Mouse (Mus musculus): ENCODE data around the gene Rnf182.

Rnf182 gene

GRCm38 (mm10) chr13:43612040-43612439 is 3.5 kb upstream of the Rnf182 start:
- no peak for DNase-seq (ENCODE audit: low spot score in 2 of 2)

GRCm38 (mm10) chr13:43614667-43615066 is 843 bp upstream of the Rnf182 start:
- DNase-seq (ENCODE audit: low spot score in 2 of 2): no peak

GRCm38 (mm10) chr13:43615194-43615576 is 325 bp upstream of the Rnf182 start:
- DNase-seq (ENCODE audit: low spot score in 2 of 2): no peak

- DNase-seq (ENCODE audit: low spot score in 2 of 2): no peak
These were observed 1.0 kb downstream of the Rnf182 start for GRCm38 (mm10) chr13:43616551-43616950.

DNA sequence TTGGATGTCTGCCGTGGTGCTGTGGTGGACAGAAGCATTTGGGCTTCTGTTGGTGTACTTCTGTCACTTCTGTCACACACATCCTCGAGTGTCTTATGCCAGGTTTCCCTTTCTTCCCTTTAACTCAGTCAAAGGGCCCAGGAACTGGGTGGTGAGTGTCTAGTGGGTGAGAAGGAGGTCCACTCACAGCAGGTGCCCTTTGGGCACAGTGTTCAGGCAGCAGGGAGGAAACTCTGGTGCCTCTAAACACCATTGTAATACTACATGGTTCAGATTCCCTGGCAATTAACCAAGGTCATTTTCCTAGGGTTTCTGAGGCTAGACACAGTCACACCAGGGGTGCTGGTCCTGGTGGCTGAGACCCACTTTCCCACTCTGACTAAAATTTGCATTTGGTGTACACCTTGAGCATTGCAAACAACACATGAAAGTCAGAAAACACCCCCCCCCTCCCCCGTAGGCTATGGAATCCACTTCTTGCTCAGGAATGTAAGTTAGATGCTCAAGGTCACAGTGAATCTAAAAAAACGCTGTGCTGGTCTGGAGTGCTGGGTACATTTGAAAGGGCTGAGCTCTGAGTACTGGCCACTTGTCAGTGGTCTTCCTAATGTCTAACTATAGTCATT is 4.2 kb downstream of the Rnf182 start:
- no peak for DNase-seq (ENCODE audit: low spot score in 2 of 2)

DNA sequence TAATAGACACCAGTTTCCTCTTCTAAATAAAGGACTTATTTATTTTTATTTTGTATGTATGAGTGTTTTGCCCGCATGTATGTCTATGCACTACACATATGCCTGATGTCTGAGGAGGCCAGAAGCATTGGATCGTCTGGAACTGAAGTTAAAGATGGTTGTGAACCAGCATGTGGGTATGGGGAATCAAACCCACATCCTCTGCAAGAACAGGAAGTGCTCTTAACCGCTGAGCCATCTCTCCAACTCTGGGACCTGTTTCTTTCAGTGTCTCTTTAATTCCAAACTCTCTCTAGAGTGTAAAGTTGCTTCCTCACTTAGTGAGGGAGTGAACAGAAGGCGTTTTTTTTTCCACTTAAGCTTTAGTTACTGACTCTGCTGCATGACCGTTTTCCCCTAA is 12.4 kb downstream of the Rnf182 start:
- no peak for DNase-seq (ENCODE audit: low spot score in 2 of 2)

DNA sequence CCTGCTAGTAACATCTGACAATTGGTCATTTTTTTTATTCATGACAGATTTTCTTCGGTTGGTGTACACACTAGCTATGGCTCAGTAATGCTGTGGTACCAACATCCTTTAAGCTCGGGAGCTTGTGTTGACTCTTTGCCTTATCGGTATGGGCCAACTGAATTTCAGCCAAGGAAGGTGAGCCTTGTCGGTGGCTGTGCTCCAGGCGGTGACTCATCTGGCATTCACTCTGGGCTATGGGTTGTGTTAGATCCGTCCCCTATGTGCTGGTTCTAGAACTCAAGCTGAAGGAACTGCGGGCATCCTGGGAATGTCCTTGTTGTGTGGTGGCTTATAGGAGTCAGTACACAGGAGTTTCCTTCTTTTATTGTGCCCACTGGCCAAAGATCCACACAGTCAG is 14.3 kb downstream of the Rnf182 start:
- DNase-seq (ENCODE audit: low spot score in 2 of 2): no peak

- no peak for DNase-seq (ENCODE audit: low spot score in 2 of 2)
These were observed 15.8 kb downstream of the Rnf182 start for GRCm38 (mm10) chr13:43631266-43631665.

GRCm38 (mm10) chr13:43633024-43633423 is 17.5 kb downstream of the Rnf182 start:
- DNase-seq (ENCODE audit: low spot score in 2 of 2): no peak

DNA sequence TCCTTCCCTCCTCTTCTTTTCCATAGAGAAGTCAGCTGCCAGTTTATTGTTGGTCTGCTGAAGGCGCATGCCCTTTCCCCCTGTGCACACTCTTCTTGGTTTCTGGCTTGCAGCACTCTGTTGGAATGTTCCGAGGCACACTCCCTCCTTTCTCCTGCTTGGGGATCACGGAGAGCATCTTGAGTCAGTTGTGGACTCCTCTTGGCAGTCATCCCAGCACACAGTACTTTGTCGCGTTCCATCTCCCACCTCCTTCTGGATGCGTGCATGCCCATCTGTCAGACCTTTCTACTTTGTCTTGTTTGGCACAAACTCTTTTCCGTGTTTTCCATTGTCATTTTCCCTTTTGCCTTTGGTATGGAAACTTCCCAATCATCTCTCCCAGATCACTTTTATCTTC is 22.2 kb downstream of the Rnf182 start:
- DNase-seq (ENCODE audit: low spot score in 2 of 2): peak; percentile 45 to 57

DNA sequence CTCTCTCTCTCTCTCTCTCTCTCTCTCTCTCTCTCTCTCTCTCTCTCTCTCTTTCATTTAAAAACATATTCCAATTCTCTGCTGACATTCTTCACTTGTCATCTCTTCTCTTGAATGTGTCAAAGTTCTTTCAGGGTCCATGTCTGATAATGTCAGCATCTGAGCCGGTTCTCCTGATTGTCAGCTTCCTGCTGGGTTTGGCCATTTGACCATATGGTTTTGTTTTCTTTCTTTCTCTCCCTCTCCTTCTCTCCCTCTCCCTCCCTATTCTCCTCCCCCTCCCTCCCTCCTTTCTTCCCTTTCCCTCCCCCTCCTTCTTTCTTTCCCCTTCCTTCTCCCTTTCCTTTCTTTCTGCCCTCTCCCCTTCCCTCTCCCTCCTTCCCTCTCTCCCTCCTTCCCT is 29.5 kb downstream of the Rnf182 start:
- DNase-seq (ENCODE audit: low spot score in 2 of 2): no peak

GRCm38 (mm10) chr13:43648556-43648955 is 33.0 kb downstream of the Rnf182 start:
- no peak for DNase-seq (ENCODE audit: low spot score in 2 of 2)

- no peak for DNase-seq (ENCODE audit: low spot score in 2 of 2)
These were observed 35.8 kb downstream of the Rnf182 start for GRCm38 (mm10) chr13:43651277-43651676.

DNA sequence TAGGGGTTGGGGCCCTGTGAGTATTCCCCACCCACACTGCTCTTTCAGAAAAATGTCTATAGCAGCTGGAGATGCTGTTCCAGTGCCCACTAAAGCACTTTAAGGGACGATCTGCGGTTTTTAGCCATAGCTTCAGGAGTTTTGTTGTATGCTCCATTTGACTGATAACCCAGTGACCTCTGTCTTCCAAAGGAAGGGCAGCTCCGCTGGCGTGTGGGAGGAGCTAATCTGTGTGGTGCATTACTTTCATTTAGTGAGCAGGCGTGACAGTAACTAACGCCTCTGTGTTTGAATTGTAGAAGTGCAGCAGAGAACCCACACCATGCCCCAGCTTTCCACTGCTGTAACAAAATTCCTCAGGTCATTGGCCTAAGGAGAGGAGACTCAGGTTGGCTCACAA is 38.6 kb downstream of the Rnf182 start:
- no peak for DNase-seq (ENCODE audit: low spot score in 2 of 2)

- DNase-seq (ENCODE audit: low spot score in 2 of 2): no peak
These were observed 47.7 kb downstream of the Rnf182 start for GRCm38 (mm10) chr13:43663225-43663624.

DNA sequence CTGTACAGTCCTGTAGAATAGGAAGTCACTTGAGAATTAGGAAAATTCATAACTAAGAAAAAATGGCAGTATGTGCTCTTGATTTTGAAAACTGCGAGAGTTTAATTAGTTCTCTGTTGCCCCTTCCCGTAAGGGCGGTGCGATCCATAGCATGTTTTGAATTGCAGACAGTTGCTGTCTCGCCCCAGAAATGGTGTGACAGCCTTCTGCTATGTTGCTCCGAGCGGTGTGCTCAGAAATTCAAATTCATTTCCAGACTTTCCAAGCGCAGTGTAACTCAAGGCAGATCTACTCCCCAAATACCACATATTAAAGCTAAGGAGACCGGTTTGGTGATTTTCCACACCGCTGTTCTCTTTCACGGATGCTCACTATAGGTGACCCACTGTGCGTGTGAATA is 50.6 kb downstream of the Rnf182 start:
- DNase-seq (ENCODE audit: low spot score in 2 of 2): no peak

- DNase-seq (ENCODE audit: low spot score in 2 of 2): no peak
These were observed 51.4 kb downstream of the Rnf182 start for GRCm38 (mm10) chr13:43666920-43667319.

GRCm38 (mm10) chr13:43677159-43677882 is 61.8 kb downstream of the Rnf182 start:
- no peak for DNase-seq (ENCODE audit: low spot score in 2 of 2)

DNA sequence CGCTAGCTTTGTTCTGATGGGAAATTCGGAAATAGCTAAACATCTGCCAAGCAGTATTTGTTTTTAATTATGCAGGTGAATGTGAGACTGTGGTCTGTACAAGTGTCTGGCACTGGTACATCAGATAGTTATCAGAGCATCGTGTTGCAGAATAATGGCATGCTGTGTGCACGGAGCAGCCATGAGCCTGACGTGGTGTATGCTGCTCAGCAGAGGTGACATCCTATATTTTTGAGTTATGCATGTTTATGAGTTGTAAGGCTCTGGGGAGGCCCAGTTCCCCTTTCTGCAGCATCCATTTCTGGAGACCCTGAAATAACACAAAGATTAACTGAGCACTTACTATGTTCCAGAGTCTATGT is 62.4 kb downstream of the Rnf182 start:
- no peak for DNase-seq (ENCODE audit: low spot score in 2 of 2)

GRCm38 (mm10) chr13:43684499-43684994 is 69.0 kb downstream of the Rnf182 start:
- DNase-seq (ENCODE audit: low spot score in 2 of 2): peak; percentile 23 to 26

DNA sequence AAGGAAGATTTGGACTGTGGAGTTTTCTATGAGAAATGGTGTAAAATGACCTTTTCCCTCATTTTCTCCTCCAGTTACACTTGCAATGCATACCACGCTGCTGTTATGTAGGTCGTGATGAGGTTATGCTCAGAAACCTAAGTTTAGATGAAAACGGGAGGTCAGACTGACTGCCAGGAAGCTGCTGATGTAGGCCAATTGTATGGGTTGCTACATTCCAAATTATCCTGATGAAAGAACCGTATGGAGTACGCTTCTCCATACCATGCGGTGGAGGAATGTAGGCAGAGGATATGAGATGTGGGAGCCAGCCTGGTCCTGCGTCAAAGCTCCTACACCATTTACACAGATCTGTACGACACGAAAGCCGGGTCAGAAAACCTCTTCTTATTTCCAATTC is 72.6 kb downstream of the Rnf182 start:
- DNase-seq (ENCODE audit: low spot score in 2 of 2): no peak

DNA sequence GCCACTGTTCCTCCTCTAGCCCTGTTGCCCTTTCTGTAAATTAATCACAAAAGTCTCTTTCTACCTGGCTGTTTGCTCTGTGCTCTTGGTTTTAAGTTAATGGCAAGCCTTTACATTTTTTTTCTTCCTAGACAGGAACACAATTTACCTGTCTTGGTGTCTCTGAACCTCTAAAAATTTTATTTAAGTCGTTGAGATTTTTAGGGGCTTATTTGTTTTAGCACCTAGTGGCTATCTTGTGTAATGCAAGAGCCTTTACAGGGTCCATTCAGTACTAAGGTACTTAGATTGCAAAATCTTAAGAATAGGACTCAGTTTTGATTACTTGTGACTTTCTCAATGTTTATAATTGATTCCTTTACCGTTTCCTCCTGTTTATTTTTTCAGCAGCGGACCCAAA is 76.2 kb downstream of the Rnf182 start:
- DNase-seq (ENCODE audit: low spot score in 2 of 2): no peak

- no peak for DNase-seq (ENCODE audit: low spot score in 2 of 2)
These were observed 80.0 kb downstream of the Rnf182 start for GRCm38 (mm10) chr13:43695521-43695920.

DNA sequence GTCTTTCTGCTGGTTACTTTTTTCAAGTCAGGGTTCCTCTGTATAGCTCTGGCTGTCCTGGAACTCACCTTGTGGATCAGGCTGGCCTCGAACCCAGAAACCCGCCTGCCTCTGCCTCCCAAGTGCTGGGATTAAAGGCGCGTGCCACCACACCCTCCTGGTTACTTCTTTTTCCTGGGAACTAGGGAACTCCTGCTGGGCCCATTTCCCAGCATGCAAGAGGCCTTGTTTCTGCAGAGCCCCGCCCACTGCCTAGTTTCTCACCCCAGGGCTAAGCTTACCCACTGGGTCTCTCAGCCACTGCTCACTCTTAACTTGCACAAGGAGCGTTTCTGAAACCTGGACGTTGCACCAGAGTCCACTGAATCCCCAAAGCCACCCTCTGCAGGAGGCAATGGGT is 80.5 kb downstream of the Rnf182 start:
- DNase-seq (ENCODE audit: low spot score in 2 of 2): no peak

Data from right cerebral cortex, adult 2 months (tissue).